Mouse (Mus musculus) hindbrain, postnatal 0 days (tissue): ENCODE measurements around the gene Tbc1d4. TPM values are rescaled to one million over a fixed set of nuclear protein-coding genes. Genes with fewer than 3 reads are reported as not detected.

Experiments used
- ATAC-seq: fragments of 200-750 bp; cut with Nextera tagmentation; 2 replicates; pipeline ENCODE4 v1.8.0; 2017; ENCODE audit warnings: mild to moderate bottlenecking, moderate TSS enrichment, moderate library complexity
- DNase-seq: peaks from one replicate; pipeline ENCODE4 v3.0.0-alpha.2; 2015; ENCODE audit warnings: low spot score
- H3K27ac ChIP-seq: fragments of 300-500 bp; sonication (generic); 2 replicates; pipeline ENCODE4 v1.5.1; 2014; ENCODE audit warnings: mild to moderate bottlenecking
- H3K27me3 ChIP-seq: fragments of 300-500 bp; sonication (generic); 2 replicates; pipeline ENCODE4 v1.6.1; 2014; ENCODE audit warnings: low read length, mixed read lengths; ENCODE audit not compliant: insufficient read depth
- H3K36me3 ChIP-seq: fragments of 300-500 bp; sonication (generic); 2 replicates; pipeline ENCODE4 v1.6.1; 2014; ENCODE audit warnings: low read length, mixed read lengths; ENCODE audit not compliant: insufficient read depth
- H3K4me1 ChIP-seq: fragments of 300-500 bp; sonication (generic); 2 replicates; pipeline ENCODE4 v1.6.1; 2014; ENCODE audit warnings: antibody characterized with exemption, low read length, mixed read lengths; ENCODE audit not compliant: insufficient read depth
- H3K4me2 ChIP-seq: fragments of 300-500 bp; sonication (generic); 2 replicates; pipeline ENCODE4 v1.6.1; 2014; ENCODE audit warnings: low read depth, mild to moderate bottlenecking, low read length, moderate library complexity, mixed read lengths
- H3K4me3 ChIP-seq: fragments of 300-500 bp; sonication (generic); 2 replicates; pipeline ENCODE4 v1.5.1; 2014; ENCODE audit warnings: low read length
- H3K9ac ChIP-seq: fragments of 300-500 bp; sonication (generic); replicated peaks from 2 replicates; pipeline ENCODE4 v1.6.1; 2014; ENCODE audit warnings: mild to moderate bottlenecking, low read length, moderate library complexity, mixed read lengths
- H3K9me3 ChIP-seq: fragments of 300-500 bp; sonication (generic); 2 replicates; pipeline ENCODE4 v1.6.1; 2016; ENCODE audit warnings: low read length, mixed read lengths
- CTCF ChIP-seq: IDR thresholded peaks from 2 replicates; pipeline ENCODE4 v1.5.1; 2016; ENCODE audit warnings: antibody characterized with exemption, control low read depth, low read depth
- WGBS: fragments of 180-500 bp; shearing (Covaris S2); extraction: QIAGEN DNeasy Blood & Tissue Kit; methylation state at CpG from one replicate; pipeline ENCODE4 v1.1.7; 2014; 5-methylcytosine and 5-hydroxymethylcytosine counted together
- polyA plus RNA-seq: library from polyadenylated mRNA; unstranded; fragments of >200 nt; fragmentation: Nextera tagmentation; extraction: Ambion mirVana; gene quantifications from 2 replicates; pipeline ENCODE4 v1.2.1, GENCODE M21; 2015
- total RNA-seq: library from RNA; depleted of rRNA; stranded (reverse); fragments of >200 nt; gene quantifications from 2 replicates; pipeline ENCODE4 v1.2.3, GENCODE M21; 2014

Gene Tbc1d4
- total and polyA plus RNA-seq, 2 experiments from 2014 or later: 11.5 to 29.5 TPM

- TF ChIP-seq CTCF: no peak
- no peak for ATAC-seq
- no peaks in the 10 kb centered on the region for H3K9me3 ChIP-seq
- H3K36me3 ChIP-seq: no peaks in the 10 kb centered on the region
- H3K9ac ChIP-seq: no peak overlapping the region
- 94% methylated on average over 13 of the region's 13 CpGs for WGBS
- H3K4me3 ChIP-seq: no peak overlapping the region
- H3K4me2 ChIP-seq: no peak overlapping the region
- no peaks in the 10 kb centered on the region for H3K27me3 ChIP-seq
- no peak for DNase-seq
- no peak overlapping the region for H3K27ac ChIP-seq
- no peaks in the 10 kb centered on the region; the same call in 1 of the 2 replicates for H3K4me1 ChIP-seq
Observed at GRCm38 (mm10) chr14:101504473-101505200, 104.4 kb downstream of the Tbc1d4 start.

- H3K4me3 ChIP-seq: no peak overlapping the region
- no peak overlapping the region for H3K9ac ChIP-seq
- 84% methylated on average over 3 of the region's 3 CpGs for WGBS
- no peaks in the 10 kb centered on the region for H3K9me3 ChIP-seq
- DNase-seq (no peak), ATAC-seq (no peak)
- no peaks in the 10 kb centered on the region; the same call in 1 of the 2 replicates for H3K4me1 ChIP-seq
- no peak for TF ChIP-seq CTCF
- no peaks in the 10 kb centered on the region for H3K36me3 ChIP-seq
- H3K27ac ChIP-seq: no peak overlapping the region
- no peak overlapping the region for H3K4me2 ChIP-seq
- no peaks in the 10 kb centered on the region for H3K27me3 ChIP-seq
Observed at GRCm38 (mm10) chr14:101503168-101503961, 105.6 kb downstream of the Tbc1d4 start.

- DNase-seq (no peak), ATAC-seq (no peak)
- no peak overlapping the region for H3K27ac ChIP-seq
- no peak overlapping the region for H3K9ac ChIP-seq
- WGBS: 72% methylated on average over 6 of the region's 6 CpGs
- H3K36me3 ChIP-seq: no peaks in the 10 kb centered on the region
- no peaks in the 10 kb centered on the region; the same call in 1 of the 2 replicates for H3K4me1 ChIP-seq
- H3K4me3 ChIP-seq: no peak overlapping the region
- no peak for TF ChIP-seq CTCF
- no peaks in the 10 kb centered on the region for H3K9me3 ChIP-seq
- H3K4me2 ChIP-seq: no peak overlapping the region
- no peaks in the 10 kb centered on the region for H3K27me3 ChIP-seq
Observed at GRCm38 (mm10) chr14:101501868-101502267, 107.1 kb downstream of the Tbc1d4 start.

- ATAC-seq: no peak
- 64% methylated on average over 11 of the region's 11 CpGs for WGBS
Observed at GRCm38 (mm10) chr14:101501452-101501851, 107.5 kb downstream of the Tbc1d4 start.

GRCm38 (mm10) chr14:101500826-101501225 lies 108.2 kb downstream of the Tbc1d4 start:
- DNase-seq (no peak), ATAC-seq (no peak)
- Histone ChIP-seq H3K4me3 (no peak overlapping the region), H3K4me2 (no peak overlapping the region), H3K27me3 (no peaks in the 10 kb centered on the region), H3K27ac (no peak overlapping the region), H3K4me1 (no peaks in the 10 kb centered on the region; the same call in 1 of the 2 replicates), H3K9me3 (no peaks in the 10 kb centered on the region), H3K9ac (no peak overlapping the region), H3K36me3 (no peaks in the 10 kb centered on the region)
- 52% methylated on average over 11 of the region's 11 CpGs for whole genome bisulfite sequencing
- TF ChIP-seq CTCF: no peak

More at GRCm38 (mm10) chr14:101501452-101501851, 107.5 kb downstream of the Tbc1d4 start:
- no peaks in the 10 kb centered on the region for H3K9me3 ChIP-seq
- no peak for TF ChIP-seq CTCF
- H3K4me3 ChIP-seq: no peak overlapping the region
- no peak for DNase-seq
- H3K36me3 ChIP-seq: no peaks in the 10 kb centered on the region
- H3K27me3 ChIP-seq: no peaks in the 10 kb centered on the region
- H3K4me1 ChIP-seq: no peaks in the 10 kb centered on the region; the same call in 1 of the 2 replicates
- no peak overlapping the region for H3K9ac ChIP-seq
- H3K27ac ChIP-seq: no peak overlapping the region
- H3K4me2 ChIP-seq: no peak overlapping the region

DNA sequence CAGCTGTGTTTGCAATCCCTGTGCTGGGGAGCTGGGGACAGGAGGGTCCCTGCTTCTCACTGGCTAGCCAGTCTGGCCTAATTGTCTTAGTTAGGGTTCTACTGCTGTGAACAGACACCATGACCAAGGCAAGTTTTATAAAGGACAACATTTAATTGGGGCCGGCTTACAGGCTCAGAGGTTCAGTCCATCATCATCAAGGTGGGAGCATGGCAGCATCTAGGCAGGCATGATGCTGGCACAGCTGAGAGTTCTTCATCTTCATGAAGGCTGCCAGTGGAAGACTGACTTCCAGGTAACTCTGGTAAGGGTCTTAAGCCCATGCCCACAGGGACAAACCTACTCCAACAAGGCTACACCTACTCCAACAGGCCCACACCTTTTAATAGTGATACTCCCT lies 109.2 kb downstream of the Tbc1d4 start:
- Histone ChIP-seq H3K27me3 (no peaks in the 10 kb centered on the region), H3K36me3 (no peaks in the 10 kb centered on the region), H3K4me3 (no peak overlapping the region), H3K9me3 (no peaks in the 10 kb centered on the region), H3K4me1 (no peaks in the 10 kb centered on the region; the same call in 1 of the 2 replicates), H3K27ac (no peak overlapping the region), H3K9ac (no peak overlapping the region), H3K4me2 (no peak overlapping the region)
- WGBS: 96% methylated on average over 1 of the region's 1 CpGs
- TF ChIP-seq CTCF: no peak
- ATAC-seq (no peak), DNase-seq (no peak)
